Mouse (Mus musculus): ENCODE measurements at regions not wholly inside any gene's neighbourhood (a gene's known extent, or its start where the extent isn't known, plus 50 kb on each side); places are given as distances from the start of the nearest gene placed in this dataset.

DNA sequence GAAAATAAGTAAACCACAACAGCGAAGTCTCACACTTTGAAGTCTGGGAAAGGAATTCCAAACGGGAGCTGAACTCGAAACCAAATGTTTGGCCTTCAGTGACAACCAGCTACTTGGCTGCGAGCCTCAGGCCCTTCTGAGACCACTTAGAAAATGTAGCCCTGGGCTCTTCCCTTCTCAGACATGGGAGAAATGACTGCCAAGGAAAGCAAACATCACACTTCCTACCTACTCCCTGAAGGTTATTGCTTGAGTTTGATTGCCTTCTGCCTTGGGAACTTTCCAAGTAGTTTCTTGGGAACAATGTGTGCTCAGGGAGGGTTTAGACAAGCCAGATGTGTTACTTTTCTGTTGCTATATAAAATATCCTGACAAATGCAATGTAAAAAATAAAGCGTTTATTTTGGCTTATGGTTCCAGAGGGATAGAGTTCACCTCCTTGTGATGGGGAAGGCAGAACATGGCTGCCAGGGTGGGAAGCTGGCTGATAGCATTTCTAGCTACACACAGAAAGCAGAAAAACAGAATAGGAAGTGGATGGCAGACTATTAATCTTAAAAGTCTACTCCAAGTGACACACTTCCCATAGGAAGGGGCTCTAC is 194.8 kb upstream of the Rack1 start:
- Histone ChIP-seq H3K27ac (no peak overlapping the region; the same call in 1 of the 2 replicates), H3K27me3 (ENCODE audit: insufficient read depth, low read length) (no peaks in the 10 kb centered on the region), H3K4me1 (replicated peaks; ENCODE audit: insufficient read depth, low read length) (no peaks in the 10 kb centered on the region), H3K9ac (ENCODE audit: low read depth, low read length) (no peak overlapping the region), H3K36me3 (ENCODE audit: insufficient read depth, low read length) (no peaks in the 10 kb centered on the region), H3K9me3 (replicated peaks; ENCODE audit: low read length) (no peaks in the 10 kb centered on the region), H3K4me2 (ENCODE audit: low read length) (no peak overlapping the region), H3K4me3 (replicated peaks; ENCODE audit: low read depth, low read length) (no peak overlapping the region)
- TF ChIP-seq CTCF (IDR thresholded peaks at IDR 0.05; ENCODE audit: low read depth), result no peak
- ATAC-seq (replicated peaks; ENCODE audit: low FRiP score, low read depth) (no peak), DNase-seq (ENCODE audit: low spot score) (peak; percentile 90)
- WGBS, result 32% methylated on average over 5 of the region's 5 CpGs

DNA sequence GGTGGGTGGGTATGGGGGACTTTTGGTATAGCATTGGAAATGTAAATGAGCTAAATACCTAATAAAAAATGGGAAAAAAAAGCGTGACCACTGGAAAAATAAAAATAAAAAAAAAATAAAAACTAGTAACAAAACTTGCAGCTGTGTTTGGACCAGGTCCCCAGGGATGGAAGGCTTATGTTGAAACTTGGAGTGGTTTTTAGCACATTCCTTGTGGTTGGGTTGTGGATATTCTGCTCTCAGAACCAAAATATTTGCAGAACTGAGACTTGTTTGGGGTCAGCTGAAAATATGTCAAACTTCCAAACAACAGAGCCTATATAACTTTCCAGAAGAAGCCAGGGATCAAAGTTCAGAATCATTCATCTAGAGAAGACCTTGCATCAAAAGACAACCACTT is 199.0 kb upstream of the Rack1 start:
- Histone ChIP-seq H3K9me3 (replicated peaks; ENCODE audit: low read length) (no peaks in the 10 kb centered on the region), H3K4me1 (replicated peaks; ENCODE audit: insufficient read depth, low read length) (no peaks in the 10 kb centered on the region), H3K36me3 (ENCODE audit: insufficient read depth, low read length) (no peaks in the 10 kb centered on the region), H3K4me3 (replicated peaks; ENCODE audit: low read depth, low read length) (no peak overlapping the region), H3K4me2 (ENCODE audit: low read length) (no peak overlapping the region), H3K9ac (ENCODE audit: low read depth, low read length) (no peak overlapping the region), H3K27ac (no peak overlapping the region), H3K27me3 (ENCODE audit: insufficient read depth, low read length) (no peaks in the 10 kb centered on the region)
- DNase-seq (ENCODE audit: low spot score), result peak; percentile 87
- 58% methylated on average over 1 of the region's 1 CpGs for WGBS
- ATAC-seq (replicated peaks; ENCODE audit: low FRiP score, low read depth), result no peak
- TF ChIP-seq CTCF (IDR thresholded peaks at IDR 0.05; ENCODE audit: low read depth), result no peak

DNA sequence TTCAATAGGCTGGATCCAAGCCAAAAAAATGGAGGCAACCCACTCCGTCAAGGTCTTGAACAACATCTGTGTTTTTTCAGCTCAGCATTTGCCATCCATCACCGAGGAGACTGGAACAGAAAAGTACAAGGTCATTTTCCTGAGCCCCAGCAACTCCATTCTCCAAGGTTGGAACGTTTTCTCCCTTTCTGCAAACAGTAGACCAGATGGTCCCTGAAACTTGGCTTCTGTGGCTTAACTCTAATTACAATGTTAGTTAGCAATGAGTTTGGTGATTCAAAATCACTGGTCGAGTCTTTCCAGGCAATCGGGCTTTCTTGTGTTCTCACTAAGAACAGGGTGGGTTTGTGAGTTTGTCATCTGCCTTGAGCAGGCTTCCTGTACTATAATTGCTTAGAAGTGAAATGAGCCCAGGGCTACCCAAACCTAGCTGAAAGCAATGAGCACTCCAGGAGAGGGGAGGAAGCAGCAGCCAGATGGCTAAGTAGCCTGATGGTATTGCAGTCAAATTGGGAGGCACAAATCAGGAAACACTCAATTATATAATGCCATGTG is 200.5 kb upstream of the Rack1 start:
- TF ChIP-seq CTCF (IDR thresholded peaks at IDR 0.05; ENCODE audit: low read depth), result no peak
- 49% methylated on average over 5 of the region's 5 CpGs for WGBS
- Histone ChIP-seq H3K9me3 (replicated peaks; ENCODE audit: low read length) (no peaks in the 10 kb centered on the region), H3K4me2 (ENCODE audit: low read length) (no peak overlapping the region), H3K9ac (ENCODE audit: low read depth, low read length) (no peak overlapping the region), H3K4me1 (replicated peaks; ENCODE audit: insufficient read depth, low read length) (no peaks in the 10 kb centered on the region), H3K4me3 (replicated peaks; ENCODE audit: low read depth, low read length) (no peak overlapping the region), H3K27ac (no peak overlapping the region), H3K36me3 (ENCODE audit: insufficient read depth, low read length) (no peaks in the 10 kb centered on the region), H3K27me3 (ENCODE audit: insufficient read depth, low read length) (no peaks in the 10 kb centered on the region)
- DNase-seq (ENCODE audit: low spot score) (peak; percentile 82), ATAC-seq (replicated peaks; ENCODE audit: low FRiP score, low read depth) (no peak)

- H3K4me2 ChIP-seq (ENCODE audit: low read length), result no peak overlapping the region
- ATAC-seq (replicated peaks; ENCODE audit: low FRiP score, low read depth), result no peak
- TF ChIP-seq CTCF (IDR thresholded peaks at IDR 0.05; ENCODE audit: low read depth), result no peak
These were observed 201.1 kb upstream of the Rack1 start for GRCm38 (mm10) chr11:48599033-48599432.

GRCm38 (mm10) chr11:48594429-48594828 is 205.7 kb upstream of the Rack1 start:
- TF ChIP-seq CTCF (IDR thresholded peaks at IDR 0.05; ENCODE audit: low read depth), result no peak
- ATAC-seq (replicated peaks; ENCODE audit: low FRiP score, low read depth), result no peak
- H3K4me3 ChIP-seq (replicated peaks; ENCODE audit: low read depth, low read length), result no peak overlapping the region
- no peaks in the 10 kb centered on the region for H3K36me3 ChIP-seq (ENCODE audit: insufficient read depth, low read length)
- H3K27ac ChIP-seq, result no peak overlapping the region
- no peaks in the 10 kb centered on the region for H3K4me1 ChIP-seq (replicated peaks; ENCODE audit: insufficient read depth, low read length)
- H3K4me2 ChIP-seq (ENCODE audit: low read length), result no peak overlapping the region
- H3K27me3 ChIP-seq (ENCODE audit: insufficient read depth, low read length), result no peaks in the 10 kb centered on the region
- WGBS, result 34% methylated on average over 5 of the region's 5 CpGs
- no peaks in the 10 kb centered on the region for H3K9me3 ChIP-seq (replicated peaks; ENCODE audit: low read length)
- peak; percentile 21 for DNase-seq (ENCODE audit: low spot score)
- H3K9ac ChIP-seq (ENCODE audit: low read depth, low read length), result no peak overlapping the region

More at GRCm38 (mm10) chr11:48599033-48599432, 201.1 kb upstream of the Rack1 start:
- Histone ChIP-seq H3K4me3 (replicated peaks; ENCODE audit: low read depth, low read length) (no peak overlapping the region), H3K9me3 (replicated peaks; ENCODE audit: low read length) (no peaks in the 10 kb centered on the region), H3K36me3 (ENCODE audit: insufficient read depth, low read length) (no peaks in the 10 kb centered on the region), H3K27ac (no peak overlapping the region), H3K4me1 (replicated peaks; ENCODE audit: insufficient read depth, low read length) (no peaks in the 10 kb centered on the region), H3K9ac (ENCODE audit: low read depth, low read length) (no peak overlapping the region), H3K27me3 (ENCODE audit: insufficient read depth, low read length) (no peaks in the 10 kb centered on the region)
- peak; percentile 77 for DNase-seq (ENCODE audit: low spot score)

DNA sequence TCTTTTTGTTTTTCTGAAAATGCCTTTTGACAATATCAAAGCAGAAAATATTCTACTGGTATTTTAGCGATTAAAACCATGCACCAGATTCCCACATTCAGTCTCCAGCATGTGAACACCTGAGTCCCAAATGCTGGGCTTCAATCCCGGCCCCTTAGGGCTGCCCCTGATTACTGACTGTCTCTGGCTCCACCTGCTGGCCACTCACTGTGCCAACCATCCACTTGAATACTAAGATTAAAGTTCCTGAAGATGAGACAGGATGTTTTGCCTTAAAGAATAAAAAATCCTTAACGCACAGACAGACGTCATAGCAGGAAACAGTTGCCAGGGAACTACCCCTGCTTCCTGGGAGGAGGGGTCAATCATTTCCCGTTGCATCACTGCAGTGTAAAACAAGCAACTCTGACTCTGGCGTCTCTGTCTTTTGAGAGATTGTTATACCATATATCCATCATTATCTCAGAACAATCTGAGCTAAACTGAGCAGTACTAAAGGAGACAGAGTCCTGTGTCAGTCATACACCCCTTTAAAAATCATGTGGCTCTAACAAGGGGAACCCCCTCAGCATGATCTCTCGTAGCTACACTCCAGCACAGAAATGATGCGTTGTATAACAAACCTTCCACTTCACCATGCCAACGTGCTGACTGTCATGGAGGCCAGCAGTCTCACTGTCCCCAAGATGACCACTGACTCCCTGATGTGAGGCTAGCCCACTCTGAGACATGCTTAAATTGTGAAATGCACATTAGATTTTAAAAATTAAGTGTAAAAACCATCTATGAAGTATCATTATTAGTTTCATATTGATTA is 211.1 kb upstream of the Rack1 start:
- no peak overlapping the region for H3K9ac ChIP-seq (ENCODE audit: low read depth, low read length)
- no peaks in the 10 kb centered on the region for H3K9me3 ChIP-seq (replicated peaks; ENCODE audit: low read length)
- no peaks in the 10 kb centered on the region for H3K27me3 ChIP-seq (ENCODE audit: insufficient read depth, low read length)
- H3K4me2 ChIP-seq (ENCODE audit: low read length), result no peak overlapping the region
- peak; percentile 87 for DNase-seq (ENCODE audit: low spot score)
- TF ChIP-seq CTCF (IDR thresholded peaks at IDR 0.05; ENCODE audit: low read depth), result peak; percentile 93
- H3K27ac ChIP-seq, result no peak overlapping the region
- H3K4me3 ChIP-seq (replicated peaks; ENCODE audit: low read depth, low read length), result no peak overlapping the region
- 30% methylated on average over 9 of the region's 9 CpGs for WGBS
- ATAC-seq (replicated peaks; ENCODE audit: low FRiP score, low read depth), result no peak
- H3K4me1 ChIP-seq (replicated peaks; ENCODE audit: insufficient read depth, low read length), result no peaks in the 10 kb centered on the region
- H3K36me3 ChIP-seq (ENCODE audit: insufficient read depth, low read length), result no peaks in the 10 kb centered on the region
